Mouse (Mus musculus): ENCODE measurements around the gene Zzz3. TPM values are rescaled to one million over a fixed set of nuclear protein-coding genes. Genes with fewer than 3 reads are reported as not detected.

The Zzz3 gene
- total RNA-seq, 2 experiments from 2014 or later: 40.4 to 43.1 TPM

DNA sequence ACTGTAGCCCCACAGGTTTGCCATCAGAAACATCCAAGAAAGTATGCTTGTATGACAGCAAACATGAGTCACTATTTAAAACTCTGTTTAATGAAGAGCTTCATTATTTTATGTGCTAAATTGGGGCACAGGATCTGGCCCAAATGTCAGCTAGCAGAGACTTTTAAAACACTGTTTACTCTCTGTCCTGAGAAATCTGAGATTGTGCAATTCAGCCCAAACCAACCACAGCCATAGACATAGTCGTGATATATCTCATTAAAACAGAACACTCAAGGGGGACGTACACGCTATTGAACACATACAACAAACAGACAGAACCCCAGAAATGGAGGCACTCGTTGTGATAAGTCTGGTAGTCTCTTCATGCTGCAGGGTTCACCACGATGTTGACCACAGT lies 95.2 kb downstream of the Zzz3 start:
- DNase-seq (ENCODE audit: extremely low spot score in 1 of 2, low spot score in 1 of 2): no peak

GRCm38 (mm10) chr3:152492241-152492640 lies 97.0 kb downstream of the Zzz3 start:
- no peak for DNase-seq (ENCODE audit: extremely low spot score in 1 of 2, low spot score in 1 of 2)

DNA sequence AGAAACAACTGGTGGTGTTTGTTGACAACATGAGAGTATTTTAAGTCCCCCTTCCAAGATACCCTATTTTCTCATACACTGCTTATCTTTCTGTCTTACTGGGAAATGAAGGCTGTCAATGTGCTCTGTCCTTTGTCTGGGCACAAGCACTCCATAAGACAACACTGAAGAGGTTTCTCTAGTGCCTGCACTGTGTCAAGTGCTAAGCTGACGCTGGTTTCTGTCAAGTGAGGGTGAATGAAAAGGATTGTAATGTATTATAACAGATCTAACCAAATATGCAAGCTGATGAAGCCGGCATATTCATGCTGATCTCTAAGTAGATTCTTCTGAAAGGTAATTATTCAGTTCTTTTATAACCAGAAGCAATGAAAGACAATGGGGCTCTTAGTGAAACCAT lies 98.5 kb downstream of the Zzz3 start:
- DNase-seq (ENCODE audit: extremely low spot score in 1 of 2, low spot score in 1 of 2): no peak

DNA sequence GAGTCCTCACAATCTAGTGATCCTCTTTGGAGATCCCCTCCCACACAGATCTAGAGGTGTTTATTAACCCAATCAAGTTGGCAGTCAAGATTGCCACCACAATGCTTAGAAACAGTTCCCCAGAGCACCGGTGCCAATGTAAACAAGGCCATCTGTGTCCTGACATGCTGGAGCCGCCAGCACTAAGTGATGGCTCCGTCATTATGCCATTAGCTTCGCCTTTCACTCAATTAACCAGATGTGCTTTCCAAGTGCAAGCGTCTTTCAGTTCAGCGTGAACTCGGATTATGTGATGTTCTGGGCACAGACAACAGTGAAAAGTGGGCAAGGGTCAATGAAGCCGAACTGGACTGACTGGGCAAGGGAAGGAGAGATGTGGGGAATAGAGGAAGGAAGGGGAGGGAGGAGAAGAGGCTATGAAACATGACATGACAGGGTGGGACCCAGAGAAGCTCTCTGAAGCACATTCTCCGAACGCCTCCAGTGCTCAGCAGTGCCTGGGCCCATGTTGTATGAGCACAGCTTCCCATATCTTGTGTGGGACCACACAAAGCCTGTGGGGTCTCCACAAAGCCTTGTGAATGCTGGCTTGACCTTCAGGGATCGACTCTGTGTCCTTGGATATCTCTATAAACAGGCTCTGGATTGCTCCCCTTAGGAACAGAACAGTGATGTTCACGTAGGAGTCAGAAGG lies 99.5 kb downstream of the Zzz3 start:
- no peak for DNase-seq (ENCODE audit: extremely low spot score in 1 of 2, low spot score in 1 of 2)

GRCm38 (mm10) chr3:152495415-152495898 lies 100.2 kb downstream of the Zzz3 start:
- no peak for DNase-seq (ENCODE audit: extremely low spot score in 1 of 2, low spot score in 1 of 2)

- DNase-seq (ENCODE audit: extremely low spot score in 1 of 2, low spot score in 1 of 2): no peak
Measured at GRCm38 (mm10) chr3:152497084-152497483, 101.8 kb downstream of the Zzz3 start.

DNA sequence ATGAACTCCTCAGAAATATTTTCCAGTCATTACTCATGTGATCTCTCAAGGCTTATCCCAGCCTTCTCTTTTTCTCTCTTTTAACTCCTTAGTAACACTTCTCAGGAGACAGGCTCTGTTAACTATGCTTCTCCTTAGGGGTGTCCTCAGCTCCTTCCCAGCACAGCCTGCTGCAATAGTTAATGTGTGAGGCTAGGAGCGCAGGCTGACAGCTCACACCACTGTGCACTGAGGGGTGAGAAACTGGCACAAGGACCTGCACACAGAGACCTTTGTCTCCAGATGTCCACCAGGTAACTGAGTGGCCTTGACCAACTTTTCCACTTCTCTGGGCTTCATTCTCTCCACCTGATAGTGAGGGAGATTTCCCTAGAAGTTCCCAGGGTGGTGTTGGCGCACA lies 102.6 kb downstream of the Zzz3 start:
- no peak for DNase-seq (ENCODE audit: extremely low spot score in 1 of 2, low spot score in 1 of 2)

DNA sequence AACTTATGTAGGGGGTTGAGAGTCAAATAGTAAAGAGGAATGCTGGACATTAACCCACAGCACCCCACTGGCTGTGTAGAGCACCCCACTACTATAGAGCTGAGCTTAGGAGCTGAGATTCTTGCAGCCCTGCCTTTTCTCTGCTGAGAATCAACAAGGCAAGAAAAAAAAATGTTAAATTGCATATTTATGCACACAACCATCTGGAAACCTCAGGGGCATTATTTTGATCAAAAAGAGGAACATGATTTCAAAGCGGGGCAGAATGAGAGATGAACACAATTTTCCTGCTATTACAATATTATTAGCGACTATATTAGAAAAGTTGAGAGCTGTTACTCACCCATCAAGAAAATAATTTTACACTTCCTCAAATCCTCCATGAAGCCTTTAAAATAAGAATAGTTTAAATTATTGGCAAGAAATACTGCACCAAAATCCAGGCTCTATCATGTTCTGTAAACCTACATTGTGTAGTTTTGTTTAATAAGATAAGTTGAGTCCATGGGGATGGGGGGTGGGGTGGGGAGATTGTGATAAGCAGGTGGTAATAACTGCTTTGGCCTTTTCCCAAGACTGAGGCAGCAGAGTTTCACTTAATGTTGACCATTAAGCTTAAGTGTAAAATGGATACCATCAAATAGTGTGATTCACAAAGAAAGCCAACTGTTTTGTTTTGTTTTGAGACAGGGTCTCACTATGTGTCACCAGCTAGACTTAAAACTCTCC lies 103.9 kb downstream of the Zzz3 start:
- DNase-seq (ENCODE audit: extremely low spot score in 1 of 2, low spot score in 1 of 2): no peak

GRCm38 (mm10) chr3:152507900-152508299 lies 112.6 kb downstream of the Zzz3 start:
- no peak for DNase-seq (ENCODE audit: extremely low spot score in 1 of 2, low spot score in 1 of 2)

DNA sequence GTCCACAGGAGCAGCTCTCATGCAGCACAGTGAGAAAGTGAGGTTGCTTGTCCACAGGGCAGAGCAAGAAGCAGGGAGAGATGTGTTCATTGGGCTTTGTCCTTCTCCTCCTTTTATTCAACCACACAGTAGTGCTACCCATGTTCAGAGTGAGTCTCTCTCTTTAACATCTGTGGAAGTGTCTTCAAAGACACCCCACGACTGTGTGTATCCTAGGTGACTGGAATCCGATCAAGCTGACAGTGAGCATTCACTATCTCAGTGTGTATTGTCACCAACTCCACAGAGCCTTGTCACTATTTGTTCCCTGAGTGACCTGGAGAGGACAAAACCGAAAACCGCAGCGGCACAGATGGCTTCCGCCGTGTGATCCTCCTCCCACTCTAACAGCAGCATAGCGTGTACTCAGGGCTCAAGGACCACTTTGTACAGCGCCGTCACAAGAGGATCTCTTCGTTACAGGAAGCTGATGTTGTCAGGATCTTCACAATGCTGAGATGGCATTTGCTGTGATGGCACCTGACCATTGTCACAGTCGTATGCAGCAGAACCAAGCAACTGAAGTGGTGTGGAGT lies 113.2 kb downstream of the Zzz3 start:
- no peak for DNase-seq (ENCODE audit: extremely low spot score in 1 of 2, low spot score in 1 of 2)

DNA sequence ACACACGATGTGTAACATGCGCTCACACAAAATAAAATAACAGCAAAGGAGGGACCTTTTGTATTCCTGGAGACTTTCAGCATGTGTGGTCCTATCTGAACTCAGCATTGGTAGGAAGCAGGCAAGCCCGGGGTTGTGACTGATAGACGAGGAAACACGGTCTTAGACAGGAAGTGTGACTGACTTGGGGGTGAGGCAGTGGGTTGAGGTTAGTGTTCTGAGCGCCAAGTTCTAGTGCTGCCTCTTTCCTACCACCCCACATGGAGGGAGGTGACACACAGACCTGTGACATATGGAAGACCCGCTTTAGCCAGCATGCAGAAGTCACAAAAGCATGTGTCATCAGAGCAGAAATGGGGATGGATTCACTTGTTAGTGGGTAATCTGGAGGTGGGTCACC lies 114.0 kb downstream of the Zzz3 start:
- DNase-seq (ENCODE audit: extremely low spot score in 1 of 2, low spot score in 1 of 2): no peak

Other genes starting within 250 kb of the Zzz3 start
- gene Gipc2, start 229.2 kb upstream of the Zzz3 start, total RNA-seq (2021): 1 to 10 TPM; 1.0 to 1.9 TPM
- gene Dnajb4, start 185.2 kb upstream of the Zzz3 start, total RNA-seq (2021): 10 to 100 TPM; 59.0 to 59.1 TPM
- gene Fubp1, start 185.1 kb upstream of the Zzz3 start, total RNA-seq (2021): 100 to 1,000 TPM; 100 to 138 TPM
- 1 to 10 TPM; 1.2 to 1.4 TPM for gene Nexn, start 129.1 kb upstream of the Zzz3 start, total RNA-seq (2021)
- gene Miga1, start 55.1 kb upstream of the Zzz3 start, total RNA-seq (2021): 10 to 100 TPM; 72.0 to 79.1 TPM
- gene Usp33, start 49.0 kb upstream of the Zzz3 start, total RNA-seq (2021): 100 to 1,000 TPM; 116 to 123 TPM